Comparison of ENCODE assay signal across 28 mouse cellular contexts in the genomic region with DNA sequence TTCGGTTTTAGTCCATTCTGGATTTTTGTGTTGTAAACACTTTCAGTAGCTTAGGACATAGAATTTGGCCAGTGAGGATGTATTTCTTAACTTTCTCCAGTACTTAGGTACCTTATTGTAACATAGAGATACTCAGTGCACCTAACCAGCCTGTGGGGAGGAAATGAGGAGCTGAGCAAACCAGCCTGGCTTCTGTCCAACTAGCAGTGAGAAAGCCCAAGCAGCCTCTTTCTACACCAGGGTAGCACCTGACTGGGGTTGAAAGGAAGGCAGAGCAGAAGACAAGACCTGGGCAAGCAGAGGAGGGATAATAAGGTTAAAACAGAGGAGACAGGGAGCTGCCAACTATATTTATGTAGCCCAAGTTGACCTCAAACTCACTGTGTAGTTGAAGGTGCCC. TPM values are rescaled to one million over a fixed set of nuclear protein-coding genes. Genes with fewer than 3 reads are reported as not detected.
"Had no signal": no experiment of that assay in that cellular context is flagged by ENCODE, and none has a peak within 500 bp of the region (broad histone marks: within the 10 kb centered on the region; RNA-seq: fewer than 3 reads in every experiment).

No protein-coding gene starts in this region.

- DNase-seq: gastrocnemius, postnatal 14 days; gastrocnemius, postnatal 36 days; heart, adult 18-20 months; heart, postnatal 14 days; heart, postnatal 36 days; kidney, adult 18-20 months; kidney, adult 9 months; kidney, postnatal 14 days; kidney, postnatal 4 days; left cerebral cortex, postnatal 4 days had no signal

- H3K9me3 ChIP-seq: heart, embryonic 10.5 days; heart, embryonic 13.5 days; heart, embryonic 15.5 days; hindbrain, embryonic 13.5 days; hindbrain, embryonic 15.5 days; intestine, embryonic 15.5 days; kidney, embryonic 15.5 days; limb, embryonic 13.5 days; limb, embryonic 15.5 days had no signal

- H3K27me3 ChIP-seq: heart, embryonic 13.5 days; heart, embryonic 15.5 days; hindbrain, embryonic 13.5 days; hindbrain, embryonic 15.5 days; intestine, embryonic 15.5 days; kidney, embryonic 15.5 days had no signal

- H3K27ac ChIP-seq: heart, embryonic 10.5 days; heart, embryonic 13.5 days; heart, embryonic 15.5 days; hindbrain, embryonic 13.5 days; hindbrain, embryonic 15.5 days; hindbrain, postnatal 0 days; intestine, embryonic 15.5 days; kidney, embryonic 15.5 days; kidney, postnatal 0 days; layer of hippocampus, adult 2 months; limb, embryonic 13.5 days; limb, embryonic 15.5 days; liver, embryonic 14.5 days had no signal

- H3K9ac ChIP-seq: heart, embryonic 13.5 days; heart, embryonic 15.5 days; hindbrain, embryonic 13.5 days; hindbrain, embryonic 15.5 days; intestine, embryonic 15.5 days; kidney, embryonic 15.5 days; limb, embryonic 13.5 days; limb, embryonic 15.5 days; liver, embryonic 14.5 days had no signal

- H3K4me2 ChIP-seq: heart, embryonic 13.5 days; heart, embryonic 15.5 days; hindbrain, embryonic 13.5 days; hindbrain, embryonic 15.5 days; intestine, embryonic 15.5 days; kidney, embryonic 15.5 days; limb, embryonic 13.5 days; limb, embryonic 15.5 days; liver, embryonic 11.5 days had no signal

- H3K4me1 ChIP-seq: hindbrain, embryonic 13.5 days had no signal

- H3K36me3 ChIP-seq: hindbrain, embryonic 15.5 days; intestine, embryonic 15.5 days; limb, embryonic 15.5 days had no signal

- H3K4me3 ChIP-seq: heart, embryonic 10.5 days; heart, embryonic 13.5 days; heart, embryonic 15.5 days; hindbrain, embryonic 13.5 days; hindbrain, embryonic 15.5 days; intestine, embryonic 15.5 days; kidney, embryonic 15.5 days; layer of hippocampus, adult 2 months; limb, embryonic 13.5 days; limb, embryonic 15.5 days had no signal

- ATAC-seq: hindbrain, postnatal 0 days; intestine, embryonic 15.5 days; intestine, postnatal 0 days had no signal

RNA-seq across cellular contexts. Expression of a gene that starts 31.1 kb away (rescaled TPM):
- total RNA-seq: hematopoietic stem cell, adult 5-6 weeks; layer of hippocampus, adult 2 months; layer of hippocampus, postnatal 25 days; left cerebral cortex, adult 18-20 months had no signal
- polyA plus RNA-seq: hindbrain, embryonic 15.5 days; hindbrain, postnatal 0 days; liver, embryonic 11.5 days; liver, embryonic 14.5 days had no signal
